Mouse (Mus musculus) embryonic facial prominence, embryonic 14.5 days (tissue): Measurements from ENCODE around the gene Gkap1. TPM values are rescaled to one million over a fixed set of nuclear protein-coding genes. Genes with fewer than 3 reads are reported as not detected.
A peak's percentile ranks its signal among the peaks of the same experiment; 100 is the strongest.

ENCODE experiments used
- ATAC-seq: fragments of 200-750 bp; cut with Nextera tagmentation; 2 replicates; pipeline ENCODE4 v1.8.0; 2017; ENCODE audit warnings: low read depth, moderate number of reproducible peaks, moderate TSS enrichment
- DNase-seq: peaks from one replicate; pipeline ENCODE4 v3.0.0-alpha.2; 2015; ENCODE audit warnings: low spot score
- H3K27ac ChIP-seq: fragments of 300-500 bp; sonication (generic); replicated peaks from 2 replicates; pipeline ENCODE4 v1.5.1; 2014; ENCODE audit warnings: low read depth, mild to moderate bottlenecking, low read length, moderate library complexity
- H3K27me3 ChIP-seq: fragments of 300-500 bp; sonication (generic); replicated peaks from 2 replicates; pipeline ENCODE4 v1.6.1; 2014; ENCODE audit warnings: low read length; ENCODE audit not compliant: control insufficient read depth, insufficient read depth
- H3K36me3 ChIP-seq: fragments of 300-500 bp; sonication (generic); 2 replicates; pipeline ENCODE4 v1.6.1; 2014; ENCODE audit warnings: low read length, mixed read lengths; ENCODE audit not compliant: control insufficient read depth, insufficient read depth
- H3K4me1 ChIP-seq: fragments of 300-500 bp; sonication (generic); 2 replicates; pipeline ENCODE4 v1.6.1; 2014; ENCODE audit warnings: antibody characterized with exemption, low read length; ENCODE audit not compliant: control insufficient read depth, insufficient read depth
- H3K4me2 ChIP-seq: fragments of 300-500 bp; sonication (generic); 2 replicates; pipeline ENCODE4 v1.6.1; 2014; ENCODE audit warnings: low read depth, mild to moderate bottlenecking, low read length, moderate library complexity, mixed read lengths
- H3K4me3 ChIP-seq: fragments of 300-500 bp; sonication (generic); 2 replicates; pipeline ENCODE4 v1.5.1; 2014; ENCODE audit warnings: low read depth, mild to moderate bottlenecking, low read length
- H3K9ac ChIP-seq: fragments of 300-500 bp; sonication (generic); 2 replicates; pipeline ENCODE4 v1.6.1; 2014; ENCODE audit warnings: low read depth, mild to moderate bottlenecking, low read length, moderate library complexity, mixed read lengths
- H3K9me3 ChIP-seq: fragments of 300-500 bp; sonication (generic); 2 replicates; pipeline ENCODE4 v1.6.1; 2016; ENCODE audit warnings: low read length; ENCODE audit not compliant: control insufficient read depth
- WGBS: fragments of 180-500 bp; shearing (Covaris S2); extraction: QIAGEN DNeasy Blood & Tissue Kit; methylation state at CpG from one replicate; pipeline ENCODE4 v1.1.7; 2014; 5-methylcytosine and 5-hydroxymethylcytosine counted together
- polyA plus RNA-seq: library from polyadenylated mRNA; unstranded; fragments of >200 nt; fragmentation: Nextera tagmentation; extraction: Ambion mirVana; gene quantifications from 2 replicates; pipeline ENCODE4 v1.2.1, GENCODE M21; 2014

Gene Gkap1
- polyA plus RNA-seq, 1 experiment from 2014 or later, result 28.6 TPM

DNA sequence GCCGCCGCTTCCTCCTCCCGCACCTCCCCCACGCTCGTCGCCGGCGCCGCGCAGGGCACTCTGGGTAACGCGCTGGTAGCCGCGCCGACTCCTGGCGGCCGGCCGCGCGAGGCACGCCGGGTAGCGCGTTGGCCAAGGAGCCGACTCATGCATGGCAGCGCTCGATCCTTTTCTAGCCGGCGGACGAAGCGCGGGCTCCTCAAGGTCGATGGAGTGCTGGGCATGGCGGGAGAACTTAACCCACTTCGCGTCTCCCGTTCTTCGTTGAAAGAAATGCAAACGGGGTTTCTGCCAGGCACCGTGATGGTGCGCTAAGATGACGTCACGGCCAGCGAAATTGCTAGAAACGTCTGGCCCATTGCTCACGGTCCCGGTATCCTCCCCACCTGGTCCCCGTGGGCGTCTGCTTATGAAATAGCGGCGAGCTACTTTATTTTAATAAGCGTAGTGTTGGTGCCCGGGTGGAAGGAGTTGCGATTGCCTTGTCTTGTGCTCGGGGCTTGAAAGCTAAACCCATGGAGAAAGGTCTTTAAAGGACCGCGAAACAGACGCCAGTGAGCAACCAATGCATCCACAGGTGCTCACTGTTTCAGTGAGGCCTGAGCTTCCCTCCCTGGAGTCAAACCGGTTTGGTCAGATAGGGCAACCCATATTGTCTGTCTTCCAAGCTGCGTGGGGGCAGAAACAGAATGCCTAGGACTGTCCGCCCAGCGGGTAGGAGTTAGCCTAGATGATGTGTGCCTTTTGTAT is 59.7 kb downstream of the Gkap1 start, which contains the start of gene Ubqln1:
Gene Ubqln1 (minus strand): TSS at position 62 of the 750 bp plus-strand sequence.
- H3K9me3 ChIP-seq, result no peaks in the 10 kb centered on the region
- 3% methylated on average over 47 of the region's 62 CpGs for WGBS

DNA sequence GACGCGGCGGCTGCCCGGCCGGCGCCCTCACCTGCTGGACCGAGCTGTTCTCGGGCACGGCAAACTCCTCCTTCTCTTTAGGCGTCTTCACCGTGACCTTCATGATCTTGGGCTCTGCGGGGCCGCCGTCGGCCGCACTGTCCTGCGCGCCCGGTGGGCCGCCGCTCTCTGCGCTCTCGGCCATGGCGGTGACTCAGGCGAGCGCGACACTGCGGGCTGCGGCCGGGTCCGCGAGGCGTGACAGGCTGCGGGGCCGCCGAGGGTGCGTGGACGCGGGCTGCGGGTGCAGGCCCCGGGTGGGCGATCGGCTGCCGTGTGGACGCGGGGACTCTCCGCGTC is 60.3 kb downstream of the Gkap1 start:
- WGBS, result 0% methylated on average over 6 of the region's 48 CpGs
- H3K4me1 ChIP-seq, result peaks cover 11% of the 10 kb centered on the region
- H3K36me3 ChIP-seq, result no peaks in the 10 kb centered on the region
- DNase-seq, result no peak
- H3K9ac ChIP-seq, result peak overlapping the region; percentile 96
- no peaks in the 10 kb centered on the region for H3K27me3 ChIP-seq
- peak overlapping the region; percentile 54 for H3K4me2 ChIP-seq
- peak; percentile 51; the same call in 1 of the 2 replicates for ATAC-seq
- no peaks in the 10 kb centered on the region for H3K9me3 ChIP-seq
- H3K4me3 ChIP-seq, result peak overlapping the region; percentile 100
- peak overlapping the region; percentile 88 for H3K27ac ChIP-seq

More for the DNA sequence above, 59.7 kb downstream of the Gkap1 start, which contains the start of gene Ubqln1:
- H3K27me3 ChIP-seq, result no peaks in the 10 kb centered on the region
- H3K4me2 ChIP-seq, result peak within 1 kb of the TSS; percentile 54
- ATAC-seq, result peak; percentile 93
- DNase-seq, result peak; percentile 91
- H3K9ac ChIP-seq, result peak within 1 kb of the TSS; percentile 96
- peak within 1 kb of the TSS; percentile 88 for H3K27ac ChIP-seq
- peak within 1 kb of the TSS; percentile 100 for H3K4me3 ChIP-seq
- H3K36me3 ChIP-seq, result no peaks in the 10 kb centered on the region
- peaks cover 11% of the 10 kb centered on the region for H3K4me1 ChIP-seq

DNA sequence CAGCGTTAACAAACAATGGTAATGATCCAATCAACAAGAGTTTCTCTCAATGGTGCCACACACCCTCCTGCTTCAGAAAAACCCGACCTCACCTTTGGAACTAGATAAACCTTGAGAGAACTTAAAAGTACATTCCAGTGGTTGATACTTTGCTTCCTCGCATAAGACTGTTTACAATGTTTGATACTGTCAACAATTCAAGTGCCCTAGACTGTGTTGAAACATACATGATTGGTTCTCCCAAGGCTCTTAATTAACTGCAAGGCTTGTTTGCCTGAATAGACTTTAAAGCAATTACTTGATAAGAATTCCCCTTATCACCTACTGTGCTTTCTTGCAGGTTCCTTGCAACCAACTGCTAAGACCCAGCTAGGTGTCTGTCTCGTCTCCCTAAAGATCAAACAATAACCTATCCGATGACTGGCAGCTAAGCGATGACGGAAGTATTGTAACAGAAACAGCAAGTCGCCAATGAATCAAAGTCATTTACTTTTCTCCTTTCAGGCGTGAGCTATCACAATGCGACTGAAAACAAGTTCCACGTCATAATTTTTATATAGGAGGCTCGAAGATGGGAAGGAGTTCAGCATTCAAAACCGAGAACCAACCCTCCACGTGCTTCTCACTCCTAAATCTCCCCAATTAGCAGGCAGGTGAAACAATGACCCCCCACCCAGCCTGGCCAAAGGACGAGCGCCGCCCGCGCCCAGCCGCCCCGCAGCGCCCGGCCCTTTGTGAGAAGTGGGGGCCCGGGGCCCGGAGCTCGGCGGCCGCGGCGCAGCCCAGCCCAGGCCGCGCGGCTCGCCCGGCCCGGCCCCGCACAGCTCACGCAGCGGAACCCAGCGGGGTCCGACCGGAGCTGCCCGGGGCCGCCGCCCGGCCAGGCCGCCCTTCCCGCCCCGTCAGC is 60.9 kb downstream of the Gkap1 start:
- H3K9me3 ChIP-seq, result no peaks in the 10 kb centered on the region
- H3K4me3 ChIP-seq, result peak overlapping the region; percentile 100
- H3K36me3 ChIP-seq, result no peaks in the 10 kb centered on the region
- peak overlapping the region; percentile 54 for H3K4me2 ChIP-seq
- DNase-seq (no peak), ATAC-seq (peak; percentile 50)
- H3K27ac ChIP-seq, result peak overlapping the region; percentile 88
- H3K27me3 ChIP-seq, result no peaks in the 10 kb centered on the region
- peak overlapping the region; percentile 96 for H3K9ac ChIP-seq
- WGBS, result 3% methylated on average over 24 of the region's 49 CpGs
- H3K4me1 ChIP-seq, result peaks cover 11% of the 10 kb centered on the region

DNA sequence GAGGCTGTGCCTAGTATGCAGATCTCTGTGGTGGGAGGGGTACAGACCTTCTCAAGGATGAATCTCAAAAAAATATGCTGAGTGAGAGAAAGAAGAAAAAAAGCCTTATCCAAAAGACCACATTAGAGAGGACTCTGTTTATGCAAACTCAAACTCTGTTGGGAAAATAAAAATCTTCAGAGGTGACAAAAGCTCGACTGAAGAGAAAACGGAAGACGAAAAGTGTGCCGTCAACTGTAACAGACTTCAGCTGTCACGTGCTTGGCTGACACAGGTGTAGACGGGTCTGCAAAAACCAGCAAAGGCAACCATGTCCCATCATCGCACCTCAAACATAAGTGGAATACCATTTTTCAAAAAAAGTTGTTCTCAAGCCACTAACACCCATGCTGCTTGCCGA is 61.7 kb downstream of the Gkap1 start:
- ATAC-seq (no peak), DNase-seq (no peak)
- no peaks in the 10 kb centered on the region for H3K36me3 ChIP-seq
- H3K4me1 ChIP-seq, result peaks cover 11% of the 10 kb centered on the region
- WGBS, result 60% methylated on average over 8 of the region's 8 CpGs
- no peak overlapping the region for H3K27ac ChIP-seq
- no peaks in the 10 kb centered on the region for H3K27me3 ChIP-seq
- H3K4me3 ChIP-seq, result peak overlapping the region; percentile 100
- H3K9ac ChIP-seq, result peak overlapping the region; percentile 96
- H3K9me3 ChIP-seq, result no peaks in the 10 kb centered on the region
- H3K4me2 ChIP-seq, result peak overlapping the region; percentile 54

DNA sequence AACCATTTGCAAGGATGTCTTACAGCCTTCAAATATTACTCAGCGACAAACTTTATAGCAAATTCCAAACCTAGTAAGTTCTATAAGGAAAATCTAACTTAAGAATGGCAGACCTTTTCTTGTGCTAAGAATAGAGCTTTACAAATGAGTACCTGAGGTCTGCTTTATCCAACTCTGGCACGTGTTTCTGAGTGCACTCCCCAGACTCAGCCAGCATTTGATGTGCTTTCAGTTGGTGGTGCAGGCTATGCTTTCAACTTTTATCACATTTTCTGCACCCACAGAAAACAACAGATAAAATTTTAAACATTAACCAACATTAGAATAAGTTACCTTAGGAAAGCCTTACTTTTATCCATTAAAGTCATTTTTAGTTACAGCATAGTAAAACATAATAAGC is 63.0 kb downstream of the Gkap1 start:
- Histone ChIP-seq H3K9me3 (no peaks in the 10 kb centered on the region), H3K36me3 (no peaks in the 10 kb centered on the region), H3K4me1 (peaks cover 11% of the 10 kb centered on the region), H3K9ac (no peak overlapping the region), H3K4me3 (no peak overlapping the region), H3K27me3 (no peaks in the 10 kb centered on the region), H3K4me2 (no peak overlapping the region), H3K27ac (no peak overlapping the region)
- no peak for DNase-seq
- WGBS, result 78% methylated on average over 2 of the region's 2 CpGs
- no peak for ATAC-seq

DNA sequence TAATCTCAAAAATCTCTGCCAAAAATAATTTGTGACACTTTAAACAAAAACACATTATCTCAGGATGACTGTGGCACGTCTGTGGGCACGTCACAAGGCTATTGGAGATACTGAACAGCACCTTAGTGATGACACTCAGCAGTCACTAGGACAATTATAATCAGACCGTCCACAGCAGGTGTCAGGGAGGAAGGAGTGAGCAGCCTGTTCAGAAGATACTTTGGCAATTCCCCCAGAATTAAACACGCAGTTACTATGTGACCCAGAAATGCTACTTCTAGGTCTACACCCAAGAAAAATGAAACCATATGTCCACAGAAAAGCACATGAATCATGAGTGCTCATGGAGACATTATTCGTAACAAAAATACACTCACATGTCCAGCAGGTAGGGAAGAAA is 65.1 kb downstream of the Gkap1 start:
- DNase-seq, result no peak
- H3K9me3 ChIP-seq, result no peaks in the 10 kb centered on the region
- no peak overlapping the region for H3K9ac ChIP-seq
- H3K4me1 ChIP-seq, result peaks cover 11% of the 10 kb centered on the region
- H3K4me3 ChIP-seq, result no peak overlapping the region
- 52% methylated on average over 5 of the region's 5 CpGs for WGBS
- H3K27ac ChIP-seq, result no peak overlapping the region
- no peaks in the 10 kb centered on the region for H3K27me3 ChIP-seq
- H3K36me3 ChIP-seq, result no peaks in the 10 kb centered on the region
- no peak for ATAC-seq
- no peak overlapping the region for H3K4me2 ChIP-seq

DNA sequence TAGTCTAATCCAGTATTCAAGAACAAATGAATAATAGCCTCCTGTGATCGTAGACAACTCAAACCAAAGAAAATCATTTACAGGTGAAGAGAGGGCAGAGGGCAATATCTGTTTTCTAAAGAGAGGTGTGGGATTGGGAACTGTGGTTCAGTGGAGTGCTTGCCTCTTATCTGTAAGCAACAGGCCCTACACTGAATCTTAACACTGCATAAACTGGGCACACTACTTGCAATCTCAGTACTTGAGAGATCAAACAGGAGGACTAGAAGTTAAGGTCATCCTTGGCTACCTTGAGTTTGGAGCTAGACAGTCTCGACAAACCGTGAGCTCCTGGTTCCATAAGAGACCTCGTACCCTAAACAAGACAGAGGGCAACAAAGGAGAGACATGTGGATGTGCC is 69.4 kb downstream of the Gkap1 start:
- H3K4me2 ChIP-seq, result no peak overlapping the region
- H3K27me3 ChIP-seq, result no peaks in the 10 kb centered on the region
- no peaks in the 10 kb centered on the region for H3K4me1 ChIP-seq
- H3K27ac ChIP-seq, result no peak overlapping the region
- 82% methylated on average over 4 of the region's 4 CpGs for WGBS
- H3K9ac ChIP-seq, result no peak overlapping the region
- no peaks in the 10 kb centered on the region for H3K36me3 ChIP-seq
- DNase-seq (no peak), ATAC-seq (no peak)
- no peaks in the 10 kb centered on the region for H3K9me3 ChIP-seq
- H3K4me3 ChIP-seq, result no peak overlapping the region

DNA sequence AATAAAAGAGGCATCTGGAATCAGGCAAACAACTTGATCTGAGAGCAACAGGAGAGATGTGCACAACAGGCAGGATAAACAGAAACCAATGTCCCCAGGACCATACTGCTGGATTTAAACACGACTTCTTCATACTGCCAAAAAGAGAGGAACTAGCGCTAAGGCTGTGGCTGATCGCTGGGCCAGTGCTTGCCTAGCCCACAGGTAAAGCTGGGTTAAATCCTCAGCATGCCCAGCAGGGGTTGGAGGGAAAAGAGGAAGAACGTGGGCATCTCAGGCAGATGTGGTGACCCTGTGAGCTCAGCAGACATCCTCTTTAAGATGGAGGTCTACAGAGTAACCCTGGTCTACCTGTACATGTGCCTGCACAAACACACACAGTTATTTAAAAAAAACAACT is 70.5 kb downstream of the Gkap1 start:
- WGBS, result 58% methylated on average over 4 of the region's 4 CpGs
- Histone ChIP-seq H3K4me3 (no peak overlapping the region), H3K4me2 (no peak overlapping the region), H3K36me3 (no peaks in the 10 kb centered on the region), H3K27me3 (no peaks in the 10 kb centered on the region), H3K9me3 (no peaks in the 10 kb centered on the region), H3K9ac (no peak overlapping the region), H3K4me1 (no peaks in the 10 kb centered on the region), H3K27ac (no peak overlapping the region)
- DNase-seq, result no peak
- ATAC-seq, result no peak
